Mouse (Mus musculus): ENCODE results near the gene Sdccag8.

Sdccag8 gene

GRCm38 (mm10) chr1:176943126-176943525 lies 128.7 kb downstream of the Sdccag8 start:
- no peak for DNase-seq (ENCODE audit: low read depth)

DNA sequence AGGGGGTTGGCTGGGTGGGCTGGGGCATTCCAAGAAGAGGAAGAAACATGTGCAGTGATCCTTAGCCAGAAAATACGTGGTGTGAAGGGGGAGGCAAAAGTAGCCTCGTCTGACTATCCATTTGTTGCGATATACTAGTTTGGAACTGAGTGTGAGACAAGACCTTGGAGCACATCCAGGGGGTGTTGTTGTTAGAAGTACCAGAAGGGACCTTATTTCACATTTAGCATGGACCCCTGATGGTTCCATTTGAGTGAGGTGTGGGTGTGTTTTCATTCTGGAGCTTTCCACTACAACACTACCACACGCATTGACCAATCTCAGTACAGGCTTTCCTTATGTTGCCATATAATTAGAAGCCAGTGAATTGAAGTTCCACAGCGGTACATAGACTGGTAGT lies 129.5 kb downstream of the Sdccag8 start:
- no peak for DNase-seq (ENCODE audit: low read depth)

- DNase-seq (ENCODE audit: low read depth) = no peak
Observed at GRCm38 (mm10) chr1:176944458-176945174, 130.2 kb downstream of the Sdccag8 start.

DNA sequence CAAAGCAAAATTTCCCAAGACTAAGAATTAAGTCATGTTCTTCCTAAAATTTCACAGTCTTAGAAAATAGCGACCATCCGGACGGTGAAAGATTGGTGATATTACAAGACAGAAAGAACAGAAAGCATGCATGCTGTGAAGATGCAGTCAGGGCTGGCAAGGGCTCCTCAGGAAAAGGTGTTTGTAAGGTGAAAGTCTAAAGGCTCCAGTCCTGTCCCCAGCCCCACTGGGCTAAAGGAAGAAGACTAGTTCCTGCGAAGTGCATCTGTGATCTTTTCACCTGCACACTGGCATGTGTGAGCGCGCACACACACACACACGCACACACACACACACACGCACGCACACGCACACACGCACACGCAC lies 130.7 kb downstream of the Sdccag8 start:
- DNase-seq (ENCODE audit: low read depth) = no peak

GRCm38 (mm10) chr1:176946031-176946795 lies 131.8 kb downstream of the Sdccag8 start:
- DNase-seq (ENCODE audit: low read depth) = no peak

DNA sequence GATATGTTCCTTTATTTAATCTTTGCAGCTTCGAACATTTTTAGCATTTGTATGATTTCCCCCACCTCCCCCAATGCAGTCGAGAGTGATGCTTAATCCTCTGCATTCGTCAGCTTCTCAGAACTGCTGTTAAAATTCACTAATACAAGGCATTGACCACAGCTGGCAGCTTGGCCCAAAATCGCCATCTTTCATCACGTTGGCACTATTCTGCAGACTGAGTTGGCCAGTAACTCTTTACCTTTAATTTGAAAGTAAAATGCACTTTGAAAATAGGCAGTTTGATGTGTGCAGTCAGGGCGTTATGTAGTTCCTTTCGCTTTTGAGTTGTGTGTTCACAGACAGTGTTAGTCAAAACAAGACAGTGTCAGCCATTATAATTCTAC lies 132.3 kb downstream of the Sdccag8 start:
- DNase-seq (ENCODE audit: low read depth) = no peak

DNA sequence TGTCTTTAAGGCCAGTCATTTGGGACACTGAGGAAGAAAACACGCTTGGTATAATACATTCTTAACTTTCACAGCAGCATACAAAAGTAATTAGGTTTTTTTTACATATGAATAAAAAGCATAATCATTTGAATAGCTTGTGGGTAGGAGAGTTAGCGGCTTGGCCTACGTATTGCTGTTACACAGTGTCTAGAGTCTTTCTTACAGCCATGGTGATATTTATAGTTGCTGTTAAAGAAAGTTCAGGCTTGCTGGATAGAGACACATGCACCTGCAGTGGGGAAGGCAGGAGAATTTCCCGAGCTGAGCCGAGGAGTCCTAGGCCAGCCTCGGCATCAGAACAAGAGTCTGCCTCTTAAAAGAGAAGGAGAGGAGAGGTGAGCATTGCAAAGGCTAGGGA lies 134.4 kb downstream of the Sdccag8 start:
- DNase-seq (ENCODE audit: low read depth) = no peak

GRCm38 (mm10) chr1:176949320-176949719 lies 134.9 kb downstream of the Sdccag8 start:
- DNase-seq (ENCODE audit: low read depth) = no peak

- no peak for DNase-seq (ENCODE audit: low read depth)
Observed at GRCm38 (mm10) chr1:176950061-176950460, 135.6 kb downstream of the Sdccag8 start.

GRCm38 (mm10) chr1:176951836-176952235 lies 137.4 kb downstream of the Sdccag8 start:
- no peak for DNase-seq (ENCODE audit: low read depth)

DNA sequence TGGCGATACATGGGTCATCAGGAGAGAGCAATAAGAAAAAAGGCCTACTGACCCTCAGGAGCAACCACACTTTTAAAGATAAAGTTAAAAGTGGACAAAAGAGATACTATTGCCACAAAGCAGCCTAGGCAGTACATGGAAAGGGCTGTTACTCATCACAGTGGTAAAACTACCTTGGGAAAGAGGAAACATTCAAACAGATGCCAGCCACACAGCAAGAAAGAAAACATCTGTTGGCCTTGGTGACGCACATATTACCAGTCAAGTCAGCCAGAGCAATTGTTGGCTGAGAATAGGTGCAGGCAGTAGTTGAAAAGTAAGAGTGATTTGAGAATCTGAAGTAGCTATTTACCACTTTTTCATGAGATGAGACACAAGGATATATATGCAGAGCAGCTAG lies 143.9 kb downstream of the Sdccag8 start:
- DNase-seq (ENCODE audit: low read depth) = no peak

- no peak for DNase-seq (ENCODE audit: low read depth)
Observed at GRCm38 (mm10) chr1:176961716-176962115, 147.3 kb downstream of the Sdccag8 start.

GRCm38 (mm10) chr1:176962894-176963293 lies 148.4 kb downstream of the Sdccag8 start:
- DNase-seq (ENCODE audit: low read depth) = no peak

GRCm38 (mm10) chr1:176967299-176967698 lies 152.8 kb downstream of the Sdccag8 start:
- no peak for DNase-seq (ENCODE audit: low read depth)

DNA sequence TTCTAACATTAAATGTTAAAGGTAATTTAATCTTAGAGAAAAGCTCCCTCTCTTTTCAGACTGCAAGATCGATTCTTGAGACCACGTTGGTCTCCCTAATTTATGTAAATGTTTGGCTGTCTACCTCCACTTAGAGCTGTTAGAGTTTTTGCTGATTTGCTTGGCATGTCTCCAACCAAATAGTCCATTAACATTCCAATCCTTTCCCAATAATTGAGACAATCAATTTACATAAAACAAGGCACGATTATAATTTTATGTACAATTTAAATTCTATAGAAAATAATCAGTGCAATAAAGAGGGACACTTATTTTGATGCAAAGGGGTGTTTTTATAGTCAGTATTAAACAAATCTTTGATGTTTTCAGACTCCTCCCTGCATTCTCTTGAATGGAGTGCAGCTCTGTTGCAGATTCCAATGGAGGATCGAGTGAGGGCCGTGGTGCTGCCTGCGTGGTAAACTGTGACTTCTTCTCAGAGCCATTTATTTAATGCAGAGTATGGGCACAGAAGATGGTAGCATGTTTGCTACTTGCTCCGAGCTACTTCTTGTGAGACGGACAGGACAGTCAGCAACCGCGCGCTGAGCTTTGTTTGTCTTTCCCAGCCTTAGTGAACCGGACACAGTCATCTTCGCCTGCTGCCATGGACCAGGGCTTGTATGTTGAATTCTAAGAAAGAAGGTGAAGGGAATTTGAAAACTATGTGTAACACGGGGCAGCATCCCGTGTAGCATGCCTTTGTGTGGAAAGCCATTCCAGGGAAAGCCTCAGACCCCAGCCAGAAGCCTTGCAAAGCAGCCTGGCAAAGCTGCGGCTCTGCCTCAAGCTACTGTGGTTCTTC lies 156.4 kb downstream of the Sdccag8 start:
- no peak for DNase-seq (ENCODE audit: low read depth)

DNA sequence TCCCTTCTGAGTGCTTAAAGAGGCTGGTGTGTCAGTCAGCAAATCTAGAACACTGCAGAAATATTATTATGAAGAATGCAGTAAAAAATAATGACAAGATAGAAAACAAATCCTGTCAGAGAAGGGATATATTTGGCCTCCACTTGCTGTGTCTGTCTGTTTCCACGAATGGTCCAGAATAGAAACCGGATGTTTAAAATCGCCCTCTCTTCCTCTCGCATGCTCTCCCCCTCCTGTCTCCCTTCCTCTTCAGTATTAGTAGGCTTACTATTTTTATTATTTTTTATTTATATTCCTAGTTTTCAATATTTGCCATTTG lies 157.0 kb downstream of the Sdccag8 start:
- no peak for DNase-seq (ENCODE audit: low read depth)

GRCm38 (mm10) chr1:176973356-176974088 lies 159.1 kb downstream of the Sdccag8 start:
- no peak for DNase-seq (ENCODE audit: low read depth)

DNA sequence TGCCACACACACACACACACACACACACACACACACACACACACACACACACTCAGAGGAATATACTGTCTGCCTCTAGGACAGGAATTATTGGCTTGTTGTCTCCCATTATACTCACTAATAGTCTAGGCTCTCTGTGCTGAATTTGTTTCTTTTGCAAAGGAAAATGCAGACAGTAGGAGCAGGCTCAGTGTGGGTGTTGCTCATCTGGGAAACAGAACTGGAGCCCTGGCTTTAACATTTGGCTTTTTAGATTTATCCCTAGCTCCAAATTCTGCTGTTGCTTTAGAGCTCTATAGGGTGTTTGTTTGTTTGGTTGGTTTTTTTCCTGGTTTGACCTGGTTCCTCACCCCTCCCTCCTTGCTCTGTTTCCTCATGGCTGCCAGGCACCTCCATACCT lies 164.8 kb downstream of the Sdccag8 start:
- DNase-seq (ENCODE audit: low read depth) = no peak

DNA sequence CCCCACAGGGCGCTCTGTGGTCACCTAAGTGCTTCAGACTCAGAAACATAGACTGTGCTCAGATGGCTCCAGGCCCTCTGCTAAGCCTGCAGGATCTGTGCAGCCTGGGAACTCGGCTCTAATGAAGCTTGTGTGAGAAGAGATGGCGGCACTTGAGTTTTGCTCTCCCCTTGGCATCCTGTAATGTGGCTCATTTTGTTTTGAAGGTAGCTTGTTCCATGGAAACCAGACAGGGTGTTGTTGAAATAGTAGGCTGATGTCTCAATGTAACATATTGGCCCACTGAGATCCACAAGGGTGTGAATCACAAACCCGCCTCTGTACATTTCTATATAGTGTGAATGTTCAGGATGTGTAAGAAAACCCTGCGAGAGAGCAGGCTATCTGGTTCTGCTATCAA lies 165.7 kb downstream of the Sdccag8 start:
- no peak for DNase-seq (ENCODE audit: low read depth)

DNA sequence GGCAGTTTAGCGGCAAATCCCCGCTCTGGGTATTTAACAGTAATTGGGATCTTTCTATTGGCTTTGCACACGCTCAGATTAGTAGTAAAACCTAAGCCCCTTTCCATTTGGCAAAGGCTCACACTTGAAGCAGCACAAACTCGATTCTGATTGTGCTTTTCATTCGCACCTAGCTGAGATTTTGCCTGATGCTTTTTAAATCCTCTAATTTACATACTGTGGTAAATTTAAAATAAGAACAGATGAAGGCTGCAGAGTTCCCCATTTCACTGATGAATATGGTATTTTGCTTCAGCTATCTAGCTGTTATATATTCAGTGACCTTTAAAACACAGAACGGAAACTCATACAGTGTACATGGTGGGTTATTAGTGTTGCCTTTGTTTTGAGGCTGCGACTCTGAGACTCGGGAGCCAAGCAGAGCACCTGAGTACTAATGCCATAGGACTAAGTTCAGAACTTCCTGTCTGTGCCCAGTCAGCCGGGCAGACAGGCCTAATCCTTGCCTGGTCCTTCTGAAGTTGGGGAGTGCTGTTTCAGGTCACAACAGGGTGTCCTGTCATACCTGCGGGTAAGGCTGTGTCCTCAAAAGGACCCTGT lies 166.4 kb downstream of the Sdccag8 start:
- DNase-seq (ENCODE audit: low read depth) = no peak

DNA sequence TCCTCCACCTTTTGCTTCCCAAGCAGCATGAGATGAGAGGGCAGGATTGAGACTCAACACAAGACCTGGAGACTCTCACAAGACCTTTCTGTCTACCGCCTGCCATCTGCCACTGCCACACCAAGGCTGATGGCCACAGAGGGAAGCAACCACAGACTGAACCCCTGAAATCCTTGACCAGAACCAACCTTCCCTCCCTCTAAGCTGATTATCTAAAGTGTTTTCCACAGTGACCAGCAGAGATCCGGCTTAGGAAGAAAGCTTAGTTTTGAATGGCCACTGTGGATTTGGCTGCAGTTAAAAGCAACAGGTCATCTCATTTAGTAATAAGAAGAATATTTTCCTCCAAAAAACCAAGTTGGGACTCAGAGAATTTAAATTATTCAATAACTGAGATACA lies 167.1 kb downstream of the Sdccag8 start:
- DNase-seq (ENCODE audit: low read depth) = no peak

GRCm38 (mm10) chr1:176982671-176983070 lies 168.2 kb downstream of the Sdccag8 start:
- DNase-seq (ENCODE audit: low read depth) = no peak

Data from c-Kit-positive CD71-positive TER-119-negative erythroid progenitor cells, embryonic 14.5 days (primary cell).